Mouse (Mus musculus): ENCODE results near the gene Dppa3.

GRCm38 (mm10) chr6:122579086-122579485 lies 47.1 kb upstream of the Dppa3 start:
- TF ChIP-seq POLR2A (IDR thresholded peaks at IDR 0.05; ENCODE audit: extremely low read depth, insufficient read depth, low read length), result no peak
- no peak for TF ChIP-seq CTCF (IDR thresholded peaks at IDR 0.05; ENCODE audit: extremely low read depth, insufficient read depth, low read length)

Measured in cortical plate, adult 2 months (tissue).